Mouse (Mus musculus): Measurements from ENCODE around the gene Ctsd. TPM values are rescaled to one million over a fixed set of nuclear protein-coding genes. Genes with fewer than 3 reads are reported as not detected.
"Not testable (repeated sequence)": the region's sequence is repeated elsewhere in the genome, so short reads cannot be mapped to it uniquely, and the experiment has no call there.

The Ctsd gene
- polyA plus RNA-seq, 1 experiment from 2014 or later = 158 TPM

GRCm38 (mm10) chr7:142341564-142342246 lies 46.1 kb downstream of the Ctsd start:
- Histone ChIP-seq H3K36me3 (replicated peaks) (no peaks in the 10 kb centered on the region), H3K9me3 (no peaks in the 10 kb centered on the region), H3K27me3 (replicated peaks; ENCODE audit: low read depth, poor library complexity, severe bottlenecking) (no peaks in the 10 kb centered on the region), H3K27ac (replicated peaks) (peak overlapping the region; percentile 37), H3K4me1 (peaks cover 21% of the 10 kb centered on the region), H3K4me3 (no peak overlapping the region)
- no peak for DNase-seq (ENCODE audit: low spot score)
- WGBS = 70% methylated on average over 10 of the region's 10 CpGs

- 57% methylated on average over 10 of the region's 10 CpGs for WGBS
- no peak for DNase-seq (ENCODE audit: low spot score)
- no peaks in the 10 kb centered on the region for H3K36me3 ChIP-seq (replicated peaks)
- H3K9me3 ChIP-seq = no peaks in the 10 kb centered on the region
- H3K27me3 ChIP-seq (replicated peaks; ENCODE audit: low read depth, poor library complexity, severe bottlenecking) = no peaks in the 10 kb centered on the region
- peaks cover 21% of the 10 kb centered on the region for H3K4me1 ChIP-seq
- peak overlapping the region; percentile 36 for H3K27ac ChIP-seq (replicated peaks)
- no peak overlapping the region for H3K4me3 ChIP-seq
These were observed 47.4 kb downstream of the Ctsd start for GRCm38 (mm10) chr7:142340269-142340970.

- no peak for DNase-seq (ENCODE audit: low spot score)
- Histone ChIP-seq H3K27ac (replicated peaks) (peak overlapping the region; percentile 80), H3K9me3 (no peaks in the 10 kb centered on the region), H3K4me1 (peaks cover 37% of the 10 kb centered on the region), H3K36me3 (replicated peaks) (no peaks in the 10 kb centered on the region), H3K27me3 (replicated peaks; ENCODE audit: low read depth, poor library complexity, severe bottlenecking) (no peaks in the 10 kb centered on the region), H3K4me3 (no peak overlapping the region)
- 82% methylated on average over 8 of the region's 8 CpGs for WGBS
These were observed 52.7 kb downstream of the Ctsd start for GRCm38 (mm10) chr7:142335151-142335550.

- Histone ChIP-seq H3K4me1 (peaks cover 46% of the 10 kb centered on the region), H3K36me3 (replicated peaks) (no peaks in the 10 kb centered on the region), H3K4me3 (no peak overlapping the region), H3K27ac (replicated peaks) (peak overlapping the region; percentile 80), H3K9me3 (no peaks in the 10 kb centered on the region), H3K27me3 (replicated peaks; ENCODE audit: low read depth, poor library complexity, severe bottlenecking) (no peaks in the 10 kb centered on the region)
- WGBS = 3% methylated on average over 3 of the region's 3 CpGs
- peak; percentile 94 for DNase-seq (ENCODE audit: low spot score)
These were observed 53.6 kb downstream of the Ctsd start for GRCm38 (mm10) chr7:142334246-142334645.

- H3K27ac ChIP-seq (replicated peaks) = peak overlapping the region; percentile 80
- DNase-seq (ENCODE audit: low spot score); H3K4me3 ChIP-seq; H3K27me3 ChIP-seq (replicated peaks; ENCODE audit: low read depth, poor library complexity, severe bottlenecking); H3K9me3 ChIP-seq; H3K36me3 ChIP-seq (replicated peaks): not testable (repeated sequence)
- peaks cover 57% of the 10 kb centered on the region for H3K4me1 ChIP-seq
- WGBS = 49% methylated on average over 5 of the region's 9 CpGs
These were observed 55.1 kb downstream of the Ctsd start for GRCm38 (mm10) chr7:142332741-142333140.

- no peaks in the 10 kb centered on the region for H3K9me3 ChIP-seq
- H3K4me1 ChIP-seq = peaks cover 66% of the 10 kb centered on the region
- H3K27ac ChIP-seq (replicated peaks) = peak overlapping the region; percentile 78; the same call in 1 of the 2 replicates
- no peaks in the 10 kb centered on the region for H3K27me3 ChIP-seq (replicated peaks; ENCODE audit: low read depth, poor library complexity, severe bottlenecking)
- no peaks in the 10 kb centered on the region for H3K36me3 ChIP-seq (replicated peaks)
- 92% methylated on average over 4 of the region's 4 CpGs for WGBS
- H3K4me3 ChIP-seq = no peak overlapping the region
- DNase-seq (ENCODE audit: low spot score) = no peak
These were observed 56.6 kb downstream of the Ctsd start for GRCm38 (mm10) chr7:142331281-142331680.

- Histone ChIP-seq H3K4me1 (peaks cover 66% of the 10 kb centered on the region), H3K27me3 (replicated peaks; ENCODE audit: low read depth, poor library complexity, severe bottlenecking) (no peaks in the 10 kb centered on the region), H3K4me3 (no peak overlapping the region), H3K9me3 (no peaks in the 10 kb centered on the region), H3K36me3 (replicated peaks) (no peaks in the 10 kb centered on the region), H3K27ac (replicated peaks) (peak overlapping the region; percentile 78)
- DNase-seq (ENCODE audit: low spot score) = peak; percentile 54
- 70% methylated on average over 9 of the region's 9 CpGs for WGBS
These were observed 57.5 kb downstream of the Ctsd start for GRCm38 (mm10) chr7:142330271-142330724.

GRCm38 (mm10) chr7:142328507-142328906 lies 59.3 kb downstream of the Ctsd start:
- H3K4me3 ChIP-seq = no peak overlapping the region
- peaks cover 49% of the 10 kb centered on the region for H3K4me1 ChIP-seq
- no peaks in the 10 kb centered on the region for H3K36me3 ChIP-seq (replicated peaks)
- DNase-seq (ENCODE audit: low spot score) = no peak
- H3K27me3 ChIP-seq (replicated peaks; ENCODE audit: low read depth, poor library complexity, severe bottlenecking) = no peaks in the 10 kb centered on the region
- peak overlapping the region; percentile 78 for H3K27ac ChIP-seq (replicated peaks)
- WGBS = 49% methylated on average over 3 of the region's 3 CpGs
- H3K9me3 ChIP-seq = no peaks in the 10 kb centered on the region

- peaks cover 49% of the 10 kb centered on the region for H3K4me1 ChIP-seq
- no peaks in the 10 kb centered on the region for H3K36me3 ChIP-seq (replicated peaks)
- H3K27me3 ChIP-seq (replicated peaks; ENCODE audit: low read depth, poor library complexity, severe bottlenecking) = no peaks in the 10 kb centered on the region
- 69% methylated on average over 9 of the region's 9 CpGs for WGBS
- peak overlapping the region; percentile 52 for H3K27ac ChIP-seq (replicated peaks)
- no peak overlapping the region for H3K4me3 ChIP-seq
- no peaks in the 10 kb centered on the region for H3K9me3 ChIP-seq
- DNase-seq (ENCODE audit: low spot score) = no peak
These were observed 61.0 kb downstream of the Ctsd start for GRCm38 (mm10) chr7:142326714-142327445.

Other genes with a start within 250 kb of the Ctsd start
- not detected in 2 replicates for gene Gm45337, start 243.4 kb downstream of the Ctsd start, polyA plus RNA-seq (2016; fragmentation: Nextera tagmentation; extraction: Ambion mirVana)
- not detected in 2 replicates for gene Gm29735, start 230.9 kb downstream of the Ctsd start, polyA plus RNA-seq (2016; fragmentation: Nextera tagmentation; extraction: Ambion mirVana)
- not detected in 2 replicates for gene Gm4553, start 222.3 kb downstream of the Ctsd start, polyA plus RNA-seq (2016; fragmentation: Nextera tagmentation; extraction: Ambion mirVana)
- not detected in 2 replicates for gene Krtap5-2, start 212.0 kb downstream of the Ctsd start, polyA plus RNA-seq (2016; fragmentation: Nextera tagmentation; extraction: Ambion mirVana)
- not detected in 2 replicates for gene Gm10153, start 197.6 kb downstream of the Ctsd start, polyA plus RNA-seq (2016; fragmentation: Nextera tagmentation; extraction: Ambion mirVana)
- not detected in 2 replicates for gene Krtap5-3, start 186.7 kb downstream of the Ctsd start, polyA plus RNA-seq (2016; fragmentation: Nextera tagmentation; extraction: Ambion mirVana)
- gene Gm7579, start 176.2 kb downstream of the Ctsd start, polyA plus RNA-seq (2016; fragmentation: Nextera tagmentation; extraction: Ambion mirVana) = not detected in 2 replicates
- gene Krtap5-5, start 158.1 kb downstream of the Ctsd start, polyA plus RNA-seq (2016; fragmentation: Nextera tagmentation; extraction: Ambion mirVana) = not detected in 2 replicates
- gene Gm40460, start 147.0 kb downstream of the Ctsd start, polyA plus RNA-seq (2016; fragmentation: Nextera tagmentation; extraction: Ambion mirVana) = not detected in 2 replicates
- not detected in 2 replicates for gene Gm2431, start 129.7 kb downstream of the Ctsd start, polyA plus RNA-seq (2016; fragmentation: Nextera tagmentation; extraction: Ambion mirVana)
- not detected in 2 replicates for gene Gm4559, start 113.7 kb downstream of the Ctsd start, polyA plus RNA-seq (2016; fragmentation: Nextera tagmentation; extraction: Ambion mirVana)
- gene Krtap5-1, start 90.9 kb downstream of the Ctsd start, polyA plus RNA-seq (2016; fragmentation: Nextera tagmentation; extraction: Ambion mirVana) = not detected in 2 replicates
- gene Krtap5-4, start 84.5 kb downstream of the Ctsd start, polyA plus RNA-seq (2016; fragmentation: Nextera tagmentation; extraction: Ambion mirVana) = not detected in 2 replicates
- 2.2 and 3.0 TPM in 2 replicates for gene Ifitm10, start 14.3 kb downstream of the Ctsd start, polyA plus RNA-seq (2016; fragmentation: Nextera tagmentation; extraction: Ambion mirVana)
- gene Gm49369, start 5.4 kb downstream of the Ctsd start, polyA plus RNA-seq (2016; fragmentation: Nextera tagmentation; extraction: Ambion mirVana) = not detected in 2 replicates
- not detected in 2 replicates for gene Syt8, start 46.8 kb upstream of the Ctsd start, polyA plus RNA-seq (2016; fragmentation: Nextera tagmentation; extraction: Ambion mirVana)
- 1.7 and 2.5 TPM in 2 replicates for gene Tnni2, start 53.8 kb upstream of the Ctsd start, polyA plus RNA-seq (2016; fragmentation: Nextera tagmentation; extraction: Ambion mirVana)
- 20.9 and 21.4 TPM in 2 replicates for gene Lsp1, start 72.8 kb upstream of the Ctsd start, polyA plus RNA-seq (2016; fragmentation: Nextera tagmentation; extraction: Ambion mirVana)
- gene Tnnt3, start 110.8 kb upstream of the Ctsd start, polyA plus RNA-seq (2016; fragmentation: Nextera tagmentation; extraction: Ambion mirVana) = 1.4 and 1.6 TPM in 2 replicates
- gene Mrpl23, start 144.6 kb upstream of the Ctsd start, polyA plus RNA-seq (2016; fragmentation: Nextera tagmentation; extraction: Ambion mirVana) = 18.1 and 22.4 TPM in 2 replicates

All from embryonic facial prominence, embryonic 10.5 days (tissue).